Mouse (Mus musculus) forebrain, embryonic 13.5 days (tissue): ENCODE measurements around the gene Rtp2. TPM values are rescaled to one million over a fixed set of nuclear protein-coding genes. Genes with fewer than 3 reads are reported as not detected.
"Not testable (repeated sequence)": the region's sequence is repeated elsewhere in the genome, so short reads cannot be mapped to it uniquely, and the experiment has no call there.

Source experiments
- ATAC-seq: fragments of 200-750 bp; cut with Nextera tagmentation; 2 replicates; pipeline ENCODE4 v1.8.0; 2017
- H3K27ac ChIP-seq: fragments of 300-500 bp; sonication (generic); 2 replicates; pipeline ENCODE4 v1.5.1; 2015; ENCODE audit warnings: inconsistent platforms, mild to moderate bottlenecking, moderate library complexity
- H3K27me3 ChIP-seq: fragments of 300-500 bp; sonication (generic); 2 replicates; pipeline ENCODE4 v1.6.1; 2015; ENCODE audit warnings: mild to moderate bottlenecking, inconsistent platforms
- H3K36me3 ChIP-seq: fragments of 300-500 bp; sonication (generic); 2 replicates; pipeline ENCODE4 v1.6.1; 2015; ENCODE audit warnings: mild to moderate bottlenecking, inconsistent platforms; ENCODE audit not compliant: poor library complexity, severe bottlenecking
- H3K4me1 ChIP-seq: fragments of 300-500 bp; sonication (generic); 2 replicates; pipeline ENCODE4 v1.6.1; 2015; ENCODE audit warnings: inconsistent platforms
- H3K4me2 ChIP-seq: fragments of 300-500 bp; sonication (generic); 2 replicates; pipeline ENCODE4 v1.6.1; 2015; ENCODE audit warnings: inconsistent platforms, mild to moderate bottlenecking, moderate library complexity
- H3K4me3 ChIP-seq: fragments of 300-500 bp; sonication (generic); 2 replicates; pipeline ENCODE4 v1.5.1; 2015; ENCODE audit warnings: mild to moderate bottlenecking, inconsistent platforms
- H3K9ac ChIP-seq: fragments of 300-500 bp; sonication (generic); 2 replicates; pipeline ENCODE4 v1.6.1; 2015; ENCODE audit warnings: mild to moderate bottlenecking, inconsistent platforms
- H3K9me3 ChIP-seq: fragments of 300-500 bp; sonication (generic); replicated peaks from 2 replicates; pipeline ENCODE4 v1.6.1; 2016; ENCODE audit warnings: inconsistent platforms
- WGBS: fragments of 180-500 bp; shearing (Covaris S2); methylation state at CpG from one replicate; pipeline ENCODE4 v1.1.7; 2015; 5-methylcytosine and 5-hydroxymethylcytosine counted together
- polyA plus RNA-seq: library from polyadenylated mRNA; unstranded; fragments of >200 nt; fragmentation: Nextera tagmentation; extraction: Ambion mirVana; gene quantifications from 2 replicates; pipeline ENCODE4 v1.2.1, GENCODE M21; 2015

Rtp2 gene
- polyA plus RNA-seq, 1 experiment from 2014 or later, result not detected

GRCm38 (mm10) chr16:23931275-23931674, 919 bp downstream of the Rtp2 start:
- 78% methylated on average over 18 of the region's 18 CpGs for WGBS

GRCm38 (mm10) chr16:23930426-23931073, 1.6 kb downstream of the Rtp2 start:
- H3K4me1 ChIP-seq, result no peaks in the 10 kb centered on the region
- ATAC-seq, result no peak
- no peaks in the 10 kb centered on the region for H3K27me3 ChIP-seq
- H3K36me3 ChIP-seq, result no peaks in the 10 kb centered on the region
- no peak overlapping the region for H3K27ac ChIP-seq
- no peaks in the 10 kb centered on the region for H3K9me3 ChIP-seq
- WGBS, result 89% methylated on average over 3 of the region's 3 CpGs
- H3K4me2 ChIP-seq, result no peak overlapping the region
- no peak overlapping the region for H3K4me3 ChIP-seq
- no peak overlapping the region for H3K9ac ChIP-seq

More at GRCm38 (mm10) chr16:23931275-23931674, 919 bp downstream of the Rtp2 start:
- no peak overlapping the region for H3K9ac ChIP-seq
- no peak for ATAC-seq
- no peaks in the 10 kb centered on the region for H3K36me3 ChIP-seq
- no peak overlapping the region for H3K4me3 ChIP-seq
- no peaks in the 10 kb centered on the region for H3K27me3 ChIP-seq
- H3K9me3 ChIP-seq, result no peaks in the 10 kb centered on the region
- H3K4me2 ChIP-seq, result no peak overlapping the region
- no peaks in the 10 kb centered on the region for H3K4me1 ChIP-seq
- no peak overlapping the region for H3K27ac ChIP-seq

- no peak for ATAC-seq
- Histone ChIP-seq H3K4me3 (no peak overlapping the region), H3K27me3 (no peaks in the 10 kb centered on the region), H3K4me1 (no peaks in the 10 kb centered on the region), H3K4me2 (no peak overlapping the region), H3K9ac (no peak overlapping the region), H3K9me3 (no peaks in the 10 kb centered on the region), H3K36me3 (no peaks in the 10 kb centered on the region), H3K27ac (no peak overlapping the region)
- WGBS, result 93% methylated on average over 33 of the region's 33 CpGs
Observed at GRCm38 (mm10) chr16:23927301-23928114, 4.7 kb downstream of the Rtp2 start.

- Histone ChIP-seq H3K9ac (no peak overlapping the region), H3K36me3 (no peaks in the 10 kb centered on the region)
- no peak for ATAC-seq
Observed at GRCm38 (mm10) chr16:23922906-23923305, 9.3 kb downstream of the Rtp2 start.

GRCm38 (mm10) chr16:23921697-23922096, 10.5 kb downstream of the Rtp2 start:
- ATAC-seq, result no peak
- Histone ChIP-seq H3K4me1 (no peaks in the 10 kb centered on the region), H3K9me3 (no peaks in the 10 kb centered on the region), H3K4me2 (no peak overlapping the region), H3K36me3 (no peaks in the 10 kb centered on the region), H3K4me3 (no peak overlapping the region), H3K9ac (no peak overlapping the region), H3K27ac (no peak overlapping the region), H3K27me3 (no peaks in the 10 kb centered on the region)
- WGBS, result 70% methylated on average over 5 of the region's 5 CpGs

More at GRCm38 (mm10) chr16:23922906-23923305, 9.3 kb downstream of the Rtp2 start:
- no peak overlapping the region for H3K4me2 ChIP-seq
- H3K9me3 ChIP-seq, result no peaks in the 10 kb centered on the region
- H3K4me1 ChIP-seq, result no peaks in the 10 kb centered on the region
- WGBS, result 82% methylated on average over 1 of the region's 1 CpGs
- H3K4me3 ChIP-seq, result no peak overlapping the region
- no peak overlapping the region for H3K27ac ChIP-seq
- no peaks in the 10 kb centered on the region for H3K27me3 ChIP-seq

GRCm38 (mm10) chr16:23919418-23919817, 12.8 kb downstream of the Rtp2 start:
- H3K36me3 ChIP-seq, result no peaks in the 10 kb centered on the region
- no peak for ATAC-seq

GRCm38 (mm10) chr16:23913401-23913800, 18.8 kb downstream of the Rtp2 start:
- H3K4me1 ChIP-seq, result no peaks in the 10 kb centered on the region
- no peak for ATAC-seq
- H3K4me3 ChIP-seq, result no peak overlapping the region
- no peaks in the 10 kb centered on the region for H3K27me3 ChIP-seq
- H3K9ac ChIP-seq, result no peak overlapping the region; the same call in 1 of the 2 replicates
- H3K36me3 ChIP-seq, result no peaks in the 10 kb centered on the region
- WGBS, result 52% methylated on average over 3 of the region's 3 CpGs
- no peak overlapping the region for H3K27ac ChIP-seq
- no peaks in the 10 kb centered on the region for H3K9me3 ChIP-seq
- no peak overlapping the region for H3K4me2 ChIP-seq

More at GRCm38 (mm10) chr16:23919418-23919817, 12.8 kb downstream of the Rtp2 start:
- Histone ChIP-seq H3K9ac (no peak overlapping the region), H3K9me3 (no peaks in the 10 kb centered on the region), H3K4me2 (no peak overlapping the region), H3K4me1 (no peaks in the 10 kb centered on the region), H3K4me3 (no peak overlapping the region), H3K27ac (no peak overlapping the region), H3K27me3 (no peaks in the 10 kb centered on the region)
- 85% methylated on average over 2 of the region's 2 CpGs for WGBS

- H3K4me2 ChIP-seq, result no peak overlapping the region
- 87% methylated on average over 13 of the region's 13 CpGs for WGBS
- no peaks in the 10 kb centered on the region for H3K36me3 ChIP-seq
- no peak overlapping the region for H3K27ac ChIP-seq
- no peak overlapping the region for H3K4me3 ChIP-seq
- H3K27me3 ChIP-seq, result no peaks in the 10 kb centered on the region
- H3K4me1 ChIP-seq, result no peaks in the 10 kb centered on the region
- no peak for ATAC-seq
- no peaks in the 10 kb centered on the region for H3K9me3 ChIP-seq
- H3K9ac ChIP-seq, result no peak overlapping the region
Observed at GRCm38 (mm10) chr16:23912741-23913140, 19.5 kb downstream of the Rtp2 start.

GRCm38 (mm10) chr16:23909015-23909354, 23.2 kb downstream of the Rtp2 start:
- ATAC-seq, H3K4me2 ChIP-seq, H3K9ac ChIP-seq, H3K9me3 ChIP-seq, H3K36me3 ChIP-seq, H3K4me3 ChIP-seq, H3K4me1 ChIP-seq, H3K27me3 ChIP-seq, H3K27ac ChIP-seq: not testable (repeated sequence)
- 83% methylated on average over 3 of the region's 3 CpGs for WGBS

- H3K9ac ChIP-seq, H3K4me1 ChIP-seq, H3K9me3 ChIP-seq, H3K4me3 ChIP-seq, H3K36me3 ChIP-seq, ATAC-seq, H3K27me3 ChIP-seq, H3K27ac ChIP-seq, H3K4me2 ChIP-seq: not testable (repeated sequence)
- WGBS, result 80% methylated on average over 9 of the region's 9 CpGs
Observed at GRCm38 (mm10) chr16:23908076-23909014, 23.8 kb downstream of the Rtp2 start.

- not testable (repeated sequence) for H3K9me3 ChIP-seq, H3K27ac ChIP-seq, H3K27me3 ChIP-seq, ATAC-seq, H3K4me2 ChIP-seq, H3K9ac ChIP-seq, H3K4me1 ChIP-seq, H3K4me3 ChIP-seq, H3K36me3 ChIP-seq
- WGBS, result 85% methylated on average over 3 of the region's 3 CpGs
Observed at GRCm38 (mm10) chr16:23906586-23906985, 25.6 kb downstream of the Rtp2 start.

- Histone ChIP-seq H3K9ac (no peak overlapping the region), H3K27ac (no peak overlapping the region), H3K27me3 (no peaks in the 10 kb centered on the region), H3K4me3 (no peak overlapping the region), H3K36me3 (no peaks in the 10 kb centered on the region), H3K9me3 (no peaks in the 10 kb centered on the region), H3K4me2 (no peak overlapping the region), H3K4me1 (peaks cover 8% of the 10 kb centered on the region)
- ATAC-seq, result no peak
- WGBS, result 86% methylated on average over 7 of the region's 7 CpGs
Observed at GRCm38 (mm10) chr16:23901411-23901810, 30.8 kb downstream of the Rtp2 start.
